Mouse (Mus musculus) embryonic facial prominence, embryonic 10.5 days (tissue): Measurements from ENCODE around the gene Rnf214. TPM values are rescaled to one million over a fixed set of nuclear protein-coding genes. Genes with fewer than 3 reads are reported as not detected.
A peak's percentile ranks its signal among the peaks of the same experiment; 100 is the strongest.

Experiments used
- DNase-seq: peaks from one replicate; pipeline ENCODE4 v3.0.0-alpha.2; 2017; ENCODE audit warnings: low spot score
- H3K27ac ChIP-seq: fragments of 300-500 bp; sonication (generic); replicated peaks from 2 replicates; pipeline ENCODE4 v1.5.1; 2016; ENCODE audit warnings: mild to moderate bottlenecking
- H3K27me3 ChIP-seq: fragments of 300-500 bp; sonication (generic); replicated peaks from 2 replicates; pipeline ENCODE4 v1.6.1; 2016; ENCODE audit warnings: low read depth, mild to moderate bottlenecking; ENCODE audit not compliant: poor library complexity, severe bottlenecking
- H3K36me3 ChIP-seq: fragments of 300-500 bp; sonication (generic); replicated peaks from 2 replicates; pipeline ENCODE4 v1.6.1; 2016; ENCODE audit warnings: mild to moderate bottlenecking, moderate library complexity
- H3K4me1 ChIP-seq: fragments of 300-500 bp; sonication (generic); 2 replicates; pipeline ENCODE4 v1.6.1; 2016
- H3K4me3 ChIP-seq: fragments of 300-500 bp; sonication (generic); 2 replicates; pipeline ENCODE4 v1.5.1; 2016; ENCODE audit warnings: mild to moderate bottlenecking, moderate library complexity
- H3K9me3 ChIP-seq: fragments of 300-500 bp; sonication (generic); 2 replicates; pipeline ENCODE4 v1.6.1; 2016; ENCODE audit warnings: mild to moderate bottlenecking
- WGBS: fragments of 180-500 bp; shearing (Covaris S2); methylation state at CpG from one replicate; pipeline ENCODE4 v1.1.7; 2016; 5-methylcytosine and 5-hydroxymethylcytosine counted together
- polyA plus RNA-seq: library from polyadenylated mRNA; unstranded; fragments of >200 nt; fragmentation: Nextera tagmentation; extraction: Ambion mirVana; gene quantifications from 2 replicates; pipeline ENCODE4 v1.2.1, GENCODE M21; 2016

Rnf214 gene
- polyA plus RNA-seq, 1 experiment from 2014 or later: 66.8 TPM

- no peak overlapping the region for H3K4me3 ChIP-seq
- no peaks in the 10 kb centered on the region for H3K9me3 ChIP-seq
- H3K36me3 ChIP-seq: peaks cover 67% of the 10 kb centered on the region
- no peak for DNase-seq
- H3K4me1 ChIP-seq: 0 out of 2 replicates have a peak, but pooled peaks cover 4% of the 10 kb centered on the region
- H3K27me3 ChIP-seq: no peaks in the 10 kb centered on the region
- 84% methylated on average over 5 of the region's 5 CpGs for WGBS
- no peak overlapping the region for H3K27ac ChIP-seq
These were observed 22.6 kb upstream of the Rnf214 start for GRCm38 (mm10) chr9:45929285-45929684.

GRCm38 (mm10) chr9:45919895-45920294 is 13.2 kb upstream of the Rnf214 start:
- Histone ChIP-seq H3K36me3 (peaks cover 76% of the 10 kb centered on the region), H3K4me1 (no peaks in the 10 kb centered on the region), H3K4me3 (no peak overlapping the region), H3K27ac (no peak overlapping the region), H3K9me3 (no peaks in the 10 kb centered on the region), H3K27me3 (no peaks in the 10 kb centered on the region)
- 70% methylated on average over 1 of the region's 1 CpGs for WGBS
- no peak for DNase-seq

- Histone ChIP-seq H3K27ac (no peak overlapping the region), H3K4me1 (no peaks in the 10 kb centered on the region), H3K27me3 (no peaks in the 10 kb centered on the region), H3K9me3 (no peaks in the 10 kb centered on the region), H3K36me3 (peaks cover 91% of the 10 kb centered on the region), H3K4me3 (no peak overlapping the region)
- 90% methylated on average over 5 of the region's 5 CpGs for WGBS
- no peak for DNase-seq
These were observed 10.6 kb upstream of the Rnf214 start for GRCm38 (mm10) chr9:45917041-45917934.

GRCm38 (mm10) chr9:45915659-45916058 is 8.9 kb upstream of the Rnf214 start:
- no peak for DNase-seq
- Histone ChIP-seq H3K27me3 (no peaks in the 10 kb centered on the region), H3K27ac (no peak overlapping the region), H3K36me3 (peaks cover 93% of the 10 kb centered on the region), H3K9me3 (no peaks in the 10 kb centered on the region), H3K4me3 (no peak overlapping the region), H3K4me1 (no peaks in the 10 kb centered on the region)
- WGBS: 91% methylated on average over 2 of the region's 2 CpGs

- Histone ChIP-seq H3K9me3 (no peaks in the 10 kb centered on the region), H3K27me3 (no peaks in the 10 kb centered on the region), H3K4me3 (no peak overlapping the region), H3K27ac (no peak overlapping the region), H3K4me1 (peaks cover 10% of the 10 kb centered on the region), H3K36me3 (peaks cover 79% of the 10 kb centered on the region)
- WGBS: 79% methylated on average over 1 of the region's 1 CpGs
- peak; percentile 42 for DNase-seq
These were observed 5.0 kb upstream of the Rnf214 start for GRCm38 (mm10) chr9:45911673-45912072.

DNA sequence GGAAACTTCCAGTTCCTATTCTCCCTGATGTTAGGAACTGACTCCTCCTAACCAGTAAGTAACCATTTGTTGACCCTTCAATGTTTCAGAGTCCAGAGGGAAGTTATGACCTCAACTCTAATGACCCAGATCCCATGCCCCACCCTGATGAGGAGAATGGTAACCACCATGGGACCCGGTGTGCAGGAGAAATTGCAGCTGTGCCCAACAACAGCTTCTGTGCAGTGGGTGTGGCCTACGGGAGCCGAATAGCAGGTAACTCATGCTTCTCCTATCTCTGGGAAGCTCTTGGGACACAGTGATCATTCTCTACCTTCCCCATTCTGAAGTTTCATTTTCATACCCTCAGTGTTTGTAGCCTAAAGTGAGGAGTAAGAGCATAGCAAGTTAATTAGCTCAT is 4.3 kb upstream of the Rnf214 start:
- Histone ChIP-seq H3K9me3 (no peaks in the 10 kb centered on the region), H3K4me1 (peaks cover 10% of the 10 kb centered on the region), H3K27ac (no peak overlapping the region), H3K36me3 (peaks cover 72% of the 10 kb centered on the region), H3K4me3 (no peak overlapping the region), H3K27me3 (no peaks in the 10 kb centered on the region)
- DNase-seq: no peak
- 89% methylated on average over 3 of the region's 3 CpGs for WGBS

DNA sequence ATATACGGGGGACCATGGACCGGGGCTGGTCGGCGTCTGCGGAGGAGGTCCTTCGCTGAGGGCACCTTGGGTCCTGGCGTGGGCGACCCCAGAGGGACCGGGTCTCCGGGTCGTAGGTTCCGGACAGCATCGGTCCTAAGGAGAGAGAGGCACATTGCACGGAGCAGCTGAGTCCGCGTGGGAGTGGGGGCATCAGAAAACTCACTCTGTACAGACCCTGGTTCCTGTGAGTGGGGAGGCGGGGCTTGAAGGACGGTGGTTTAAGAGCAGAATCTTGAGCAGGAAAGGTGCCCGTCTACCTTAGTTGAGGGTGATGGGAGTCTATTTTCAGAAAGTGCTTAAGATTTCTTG is 342 bp upstream of the Rnf214 start:
- Histone ChIP-seq H3K4me3 (peak overlapping the region; percentile 95), H3K27me3 (no peaks in the 10 kb centered on the region), H3K9me3 (no peaks in the 10 kb centered on the region), H3K4me1 (peaks cover 25% of the 10 kb centered on the region), H3K36me3 (peaks cover 53% of the 10 kb centered on the region), H3K27ac (peak overlapping the region; percentile 98)
- DNase-seq: no peak
- WGBS: under 1% methylated on average over 19 of the region's 19 CpGs

DNA sequence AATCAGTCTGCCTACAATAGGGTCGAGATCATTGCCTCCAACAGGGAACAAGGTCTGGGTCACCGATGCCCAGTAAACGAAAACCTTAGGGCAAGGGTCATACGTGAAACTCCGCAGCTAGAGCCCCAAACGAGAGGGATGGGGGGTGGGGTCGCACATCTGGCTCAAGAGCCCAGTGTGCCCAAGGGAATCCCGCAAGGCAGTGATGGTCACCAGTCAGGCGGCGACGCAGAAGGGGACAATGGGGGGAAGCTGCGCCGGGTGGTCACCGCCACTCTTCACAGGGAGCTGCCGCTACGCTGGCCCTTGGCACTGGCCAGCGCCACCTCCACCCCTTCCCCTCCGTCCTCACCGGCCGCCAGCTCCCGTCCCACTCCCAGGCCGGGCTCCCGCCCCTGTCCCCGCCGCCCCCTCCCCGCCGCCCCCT is 887 bp downstream of the Rnf214 start:
- WGBS: under 1% methylated on average over 25 of the region's 27 CpGs
- Histone ChIP-seq H3K4me3 (peak overlapping the region; percentile 95), H3K36me3 (peaks cover 48% of the 10 kb centered on the region), H3K27ac (peak overlapping the region; percentile 98), H3K27me3 (no peaks in the 10 kb centered on the region), H3K4me1 (peaks cover 25% of the 10 kb centered on the region), H3K9me3 (no peaks in the 10 kb centered on the region)
- no peak for DNase-seq

GRCm38 (mm10) chr9:45905196-45905595 is 1.5 kb downstream of the Rnf214 start:
- peak overlapping the region; percentile 95 for H3K4me3 ChIP-seq
- H3K36me3 ChIP-seq: peaks cover 48% of the 10 kb centered on the region
- no peaks in the 10 kb centered on the region for H3K9me3 ChIP-seq
- no peak for DNase-seq
- H3K4me1 ChIP-seq: peaks cover 25% of the 10 kb centered on the region
- no peaks in the 10 kb centered on the region for H3K27me3 ChIP-seq
- WGBS: 60% methylated on average over 4 of the region's 4 CpGs
- H3K27ac ChIP-seq: peak overlapping the region; percentile 98; the same call in 1 of the 2 replicates

DNA sequence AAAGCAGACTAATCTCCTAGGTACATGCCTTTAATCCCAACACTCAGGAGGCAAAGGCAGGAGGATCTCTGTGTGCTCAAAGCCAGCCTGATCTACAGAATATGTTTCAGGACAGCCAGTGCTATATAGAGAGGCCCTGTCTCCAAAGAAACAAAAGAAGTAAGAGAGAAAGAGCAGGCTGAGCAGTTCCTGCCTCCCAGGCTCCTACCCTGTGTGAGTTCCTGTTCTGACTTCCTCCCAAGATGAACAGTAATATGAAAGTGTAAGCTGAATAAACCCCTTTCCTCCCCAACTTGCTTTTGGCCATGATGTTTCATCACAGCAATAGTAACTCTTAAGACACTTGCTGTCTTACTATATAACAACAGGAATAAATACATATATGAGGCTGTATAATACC is 13.0 kb downstream of the Rnf214 start:
- no peak overlapping the region for H3K4me3 ChIP-seq
- no peaks in the 10 kb centered on the region for H3K27me3 ChIP-seq
- no peaks in the 10 kb centered on the region for H3K9me3 ChIP-seq
- no peak for DNase-seq
- H3K27ac ChIP-seq: no peak overlapping the region
- no peaks in the 10 kb centered on the region for H3K4me1 ChIP-seq
- H3K36me3 ChIP-seq: peaks cover 100% of the 10 kb centered on the region

GRCm38 (mm10) chr9:45877928-45878327 is 28.8 kb downstream of the Rnf214 start:
- Histone ChIP-seq H3K27me3 (no peaks in the 10 kb centered on the region), H3K9me3 (no peaks in the 10 kb centered on the region), H3K27ac (no peak overlapping the region), H3K4me3 (no peak overlapping the region), H3K4me1 (no peaks in the 10 kb centered on the region), H3K36me3 (peaks cover 86% of the 10 kb centered on the region)
- 86% methylated on average over 2 of the region's 2 CpGs for WGBS
- no peak for DNase-seq

GRCm38 (mm10) chr9:45870265-45870664 is 36.4 kb downstream of the Rnf214 start:
- no peaks in the 10 kb centered on the region for H3K9me3 ChIP-seq
- DNase-seq: no peak
- H3K27me3 ChIP-seq: no peaks in the 10 kb centered on the region
- no peak overlapping the region for H3K4me3 ChIP-seq
- no peaks in the 10 kb centered on the region for H3K4me1 ChIP-seq
- 93% methylated on average over 3 of the region's 3 CpGs for WGBS
- no peak overlapping the region for H3K27ac ChIP-seq
- H3K36me3 ChIP-seq: peaks cover 98% of the 10 kb centered on the region

GRCm38 (mm10) chr9:45869181-45869580 is 37.5 kb downstream of the Rnf214 start:
- DNase-seq: no peak
- Histone ChIP-seq H3K4me3 (no peak overlapping the region), H3K9me3 (no peaks in the 10 kb centered on the region), H3K36me3 (peaks cover 99% of the 10 kb centered on the region), H3K27me3 (no peaks in the 10 kb centered on the region), H3K27ac (no peak overlapping the region), H3K4me1 (no peaks in the 10 kb centered on the region)
- 93% methylated on average over 3 of the region's 3 CpGs for WGBS
